Mouse (Mus musculus) spleen, postnatal 14 days (tissue): ENCODE data around the gene Adam8.

Experiments used
- DNase-seq, 2 experiments: peaks; one replicate each; pipeline ENCODE4 v3.0.0; 2021 to 2022; ENCODE audit warnings: low spot score in 2 of 2

The Adam8 gene

GRCm38 (mm10) chr7:139946032-139946431, 46.3 kb downstream of the Adam8 start:
- no peak for DNase-seq

- DNase-seq, result no peak
These were observed 46.8 kb downstream of the Adam8 start for GRCm38 (mm10) chr7:139945516-139945915.

GRCm38 (mm10) chr7:139944291-139945240, 47.8 kb downstream of the Adam8 start:
- DNase-seq, result no peak

GRCm38 (mm10) chr7:139943674-139944281, 48.6 kb downstream of the Adam8 start, which contains the start of gene Utf1:
TSS of gene Utf1 (plus strand) at chr7:139943789.
- DNase-seq, result no peak

GRCm38 (mm10) chr7:139940476-139941209, 51.7 kb downstream of the Adam8 start:
- DNase-seq, result no peak

GRCm38 (mm10) chr7:139937810-139938209, 54.6 kb downstream of the Adam8 start:
- no peak for DNase-seq

GRCm38 (mm10) chr7:139937138-139937537, 55.2 kb downstream of the Adam8 start:
- DNase-seq, result no peak

- DNase-seq, result no peak
These were observed 55.7 kb downstream of the Adam8 start for GRCm38 (mm10) chr7:139936705-139937104.

GRCm38 (mm10) chr7:139930732-139931131, 61.6 kb downstream of the Adam8 start:
- DNase-seq, result peak in 1 of 2 experiments; percentile 21
